Mouse (Mus musculus): ENCODE data around the gene Shisa3.

GRCm38 (mm10) chr5:67646756-67647529 is 39.3 kb downstream of the Shisa3 start:
- TF ChIP-seq CTCF (IDR thresholded peaks at IDR 0.05; ENCODE audit: borderline replicate concordance, control insufficient read depth, extremely low read depth, insufficient read depth, low read length, poor library complexity) (no peak), POLR2A (IDR thresholded peaks at IDR 0.05; ENCODE audit: control insufficient read depth, extremely low read depth, insufficient read depth, low read length, poor library complexity) (no peak)

Data from thymus, adult 2 months (tissue).